Comparison of ENCODE assay signal across 8 mouse cellular contexts in genomic region chr4:116076369-116077231, GRCm38 (mm10). TPM values are rescaled to one million over a fixed set of nuclear protein-coding genes. Genes with fewer than 3 reads are reported as not detected.
DNase-seq lines count a peak whose midpoint lies in the region; ATAC-seq and TF ChIP-seq lines count a peak whose summit lies in the region.

No protein-coding gene starts in this region.

- H3ac ChIP-seq in myocyte (ENCODE audit: control insufficient read depth, insufficient read length), result peak overlapping the region; percentile 80

- ATAC-seq in intestine, embryonic 15.5 days, result peak; percentile 7
- peak; percentile 33 for ATAC-seq in liver, embryonic 13.5 days (ENCODE audit: low read depth)

- no peaks in the 10 kb centered on the region; the same call in 1 of the 2 replicates for H3K36me3 ChIP-seq in intestine, embryonic 15.5 days
- peaks cover 21% of the 10 kb centered on the region for H3K36me3 ChIP-seq in liver, embryonic 13.5 days
- H3K36me3 ChIP-seq in myocyte (ENCODE audit: control insufficient read depth, insufficient read depth), result peaks cover 18% of the 10 kb centered on the region

- WGBS in intestine, embryonic 15.5 days, result 2% methylated on average over 37 of the region's 37 CpGs
- WGBS in liver, embryonic 13.5 days (ENCODE audit: insufficient replicate concordance), result 1% methylated on average over 37 of the region's 37 CpGs

- peak overlapping the region; percentile 87 for H3K4me2 ChIP-seq in intestine, embryonic 15.5 days (replicated peaks)
- peak overlapping the region; percentile 86 for H3K4me2 ChIP-seq in liver, embryonic 13.5 days
- H3K4me2 ChIP-seq in myocyte (ENCODE audit: low read depth), result peak overlapping the region; percentile 89

- peak overlapping the region; percentile 99 for H3K9ac ChIP-seq in intestine, embryonic 15.5 days
- peak overlapping the region; percentile 99 for H3K9ac ChIP-seq in liver, embryonic 13.5 days

- H3K4me1 ChIP-seq in intestine, embryonic 15.5 days (replicated peaks), result peaks cover 17% of the 10 kb centered on the region
- H3K4me1 ChIP-seq in liver, embryonic 13.5 days (replicated peaks), result peaks cover 42% of the 10 kb centered on the region

- no peak for TF ChIP-seq POLR2A in myocyte (IDR thresholded peaks at IDR 0.05; ENCODE audit: insufficient read length, low read depth)

- DNase-seq in 3T3-L1 (ENCODE audit: low read depth, low spot score), result peak; percentile 58
- DNase-seq in NIH3T3 (ENCODE audit: low read depth), result peak; percentile 80
- peak; percentile 51 to 52 for DNase-seq in cerebellum, postnatal 36 days
- DNase-seq in gastrocnemius, postnatal 4 days (ENCODE audit: low spot score in 2 of 2), result peak; percentile 30 to 52
- peak; percentile 47 for DNase-seq in liver, embryonic 13.5 days
- DNase-seq in urinary bladder, postnatal 36 days (ENCODE audit: low spot score in 2 of 2), result peak; percentile 34 to 48

- H3K79me2 ChIP-seq in myocyte (ENCODE audit: control insufficient read depth, insufficient read depth), result peaks cover 71% of the 10 kb centered on the region

- H3K9me3 ChIP-seq in intestine, embryonic 15.5 days, result no peaks in the 10 kb centered on the region
- H3K9me3 ChIP-seq in liver, embryonic 13.5 days (replicated peaks), result no peaks in the 10 kb centered on the region

- peak overlapping the region; percentile 99 for H3K4me3 ChIP-seq in intestine, embryonic 15.5 days (replicated peaks)
- peak overlapping the region; percentile 97 for H3K4me3 ChIP-seq in liver, embryonic 13.5 days (replicated peaks)
- H3K4me3 ChIP-seq in myocyte, result peak overlapping the region; percentile 71

- H3K27ac ChIP-seq in intestine, embryonic 15.5 days, result peak overlapping the region; percentile 98
- H3K27ac ChIP-seq in liver, embryonic 13.5 days, result peak overlapping the region; percentile 94

- no peaks in the 10 kb centered on the region for H3K27me3 ChIP-seq in intestine, embryonic 15.5 days (replicated peaks)
- H3K27me3 ChIP-seq in liver, embryonic 13.5 days, result no peaks in the 10 kb centered on the region
- no peaks in the 10 kb centered on the region for H3K27me3 ChIP-seq in myocyte (ENCODE audit: control insufficient read depth, insufficient read depth, insufficient read length)

TF ChIP-seq in myocyte, 11 proteins besides CTCF, POLR2A, EP300 and RAD21:
- TF ChIP-seq SRF (IDR thresholded peaks at IDR 0.05; ENCODE audit: control insufficient read depth, insufficient read length, low read depth) (no peak), USF1 (IDR thresholded peaks at IDR 0.05; ENCODE audit: low read depth) (no peak), TCF3 (IDR thresholded peaks at IDR 0.05; ENCODE audit: insufficient read length, low read depth) (no peak), E2F4 (IDR thresholded peaks at IDR 0.05; ENCODE audit: insufficient read depth) (no peak), MYOD1 (IDR thresholded peaks at IDR 0.05; ENCODE audit: control insufficient read depth in 1 of 3, insufficient read length in 2 of 3, low read depth in 2 of 3) (no peak), POLR2AphosphoS2 (IDR thresholded peaks at IDR 0.05; ENCODE audit: insufficient read length, low read depth) (no peak), TCF12 (IDR thresholded peaks at IDR 0.05; ENCODE audit: insufficient read depth, poor library complexity, severe bottlenecking) (no peak), MAX (IDR thresholded peaks at IDR 0.05; ENCODE audit: low read depth) (no peak), MYOG (IDR thresholded peaks at IDR 0.05; ENCODE audit: control insufficient read depth in 1 of 3, insufficient read depth in 1 of 3, insufficient read length in 2 of 3, low read depth in 2 of 3) (no peak), REST (IDR thresholded peaks at IDR 0.05; ENCODE audit: insufficient read depth, insufficient read length) (no peak), CEBPB (IDR thresholded peaks at IDR 0.05; ENCODE audit: insufficient read depth, poor library complexity, severe bottlenecking) (no peak)

RNA-seq across cellular contexts. Expression of gene Lrrc41, which starts 1.5 kb away (rescaled TPM):
- 10 to 100 TPM; 44.2 to 44.8 TPM for total RNA-seq in gastrocnemius, postnatal 4 days (2021)
- polyA plus RNA-seq in intestine, embryonic 15.5 days (2015; fragmentation: Nextera tagmentation; extraction: Ambion mirVana), result 70.9 and 71.6 TPM in 2 replicates
- polyA plus RNA-seq in liver, embryonic 13.5 days (2015; fragmentation: Nextera tagmentation; extraction: Ambion mirVana), result 28.5 and 32.5 TPM in 2 replicates
- 36.1 TPM for polyA plus RNA-seq in myocyte (2012; fragmentation: generic; extraction: Trizol)

RNA-seq across cellular contexts. Expression of gene Uqcrh, which starts 1.7 kb away (rescaled TPM):
- total RNA-seq in gastrocnemius, postnatal 4 days (2021), result 100 to 1,000 TPM; 735 to 767 TPM
- polyA plus RNA-seq in intestine, embryonic 15.5 days (2015; fragmentation: Nextera tagmentation; extraction: Ambion mirVana), result 636 and 732 TPM in 2 replicates
- 366 and 368 TPM in 2 replicates for polyA plus RNA-seq in liver, embryonic 13.5 days (2015; fragmentation: Nextera tagmentation; extraction: Ambion mirVana)
- polyA plus RNA-seq in myocyte (2012; fragmentation: generic; extraction: Trizol), result 835 TPM

RNA-seq across cellular contexts. Expression of gene Nsun4, which starts 22.9 kb away (rescaled TPM):
- 10 to 100 TPM; 15.0 TPM for total RNA-seq in gastrocnemius, postnatal 4 days (2021)
- polyA plus RNA-seq in intestine, embryonic 15.5 days (2015; fragmentation: Nextera tagmentation; extraction: Ambion mirVana), result 30.1 and 31.0 TPM in 2 replicates
- polyA plus RNA-seq in liver, embryonic 13.5 days (2015; fragmentation: Nextera tagmentation; extraction: Ambion mirVana), result 9.4 and 11.2 TPM in 2 replicates
- polyA plus RNA-seq in myocyte (2012; fragmentation: generic; extraction: Trizol), result 23.7 TPM

RNA-seq across cellular contexts. Expression of gene Rad54l, which starts 46.9 kb away (rescaled TPM):
- 1 to 10 TPM; 5.3 to 6.6 TPM for total RNA-seq in gastrocnemius, postnatal 4 days (2021)
- 26.7 and 27.1 TPM in 2 replicates for polyA plus RNA-seq in intestine, embryonic 15.5 days (2015; fragmentation: Nextera tagmentation; extraction: Ambion mirVana)
- polyA plus RNA-seq in liver, embryonic 13.5 days (2015; fragmentation: Nextera tagmentation; extraction: Ambion mirVana), result 33.8 and 39.0 TPM in 2 replicates
- 2.2 TPM for polyA plus RNA-seq in myocyte (2012; fragmentation: generic; extraction: Trizol)

RNA-seq across cellular contexts. Expression of gene Pomgnt1, which starts 47.0 kb away (rescaled TPM):
- total RNA-seq in gastrocnemius, postnatal 4 days (2021), result 10 to 100 TPM; 56.4 to 56.9 TPM
- polyA plus RNA-seq in intestine, embryonic 15.5 days (2015; fragmentation: Nextera tagmentation; extraction: Ambion mirVana), result 45.8 and 48.0 TPM in 2 replicates
- polyA plus RNA-seq in liver, embryonic 13.5 days (2015; fragmentation: Nextera tagmentation; extraction: Ambion mirVana), result 13.3 and 14.4 TPM in 2 replicates
- 75.9 TPM for polyA plus RNA-seq in myocyte (2012; fragmentation: generic; extraction: Trizol)

Comparison
In these comparisons a context has a peak if more than half of its experiments do, and no peak if none do; other contexts are left out.
1. Peak in every context shown above with its lines: DNase-seq, ATAC-seq, H3K4me3 ChIP-seq and H3K27ac ChIP-seq.